Mouse (Mus musculus): ENCODE measurements around the gene Cyb5d1. TPM values are rescaled to one million over a fixed set of nuclear protein-coding genes. Genes with fewer than 3 reads are reported as not detected.

The Cyb5d1 gene
- total RNA-seq, 2 experiments from 2014 or later, result 18.8 to 22.3 TPM

GRCm38 (mm10) chr11:69416509-69416908 lies 21.1 kb upstream of the Cyb5d1 start:
- DNase-seq, result no peak

- DNase-seq, result peak; percentile 57
These were observed 20.4 kb upstream of the Cyb5d1 start for GRCm38 (mm10) chr11:69415668-69416451.

- peak; percentile 77 for DNase-seq
These were observed 19.9 kb upstream of the Cyb5d1 start for GRCm38 (mm10) chr11:69415327-69415667.

- DNase-seq, result no peak
These were observed 19.2 kb upstream of the Cyb5d1 start for GRCm38 (mm10) chr11:69414421-69415326.

GRCm38 (mm10) chr11:69413221-69414181 lies 18.1 kb upstream of the Cyb5d1 start, which contains the start of gene Kdm6b:
Kdm6b (minus strand) TSS chr11:69413675.
- DNase-seq, result peak; percentile 16

GRCm38 (mm10) chr11:69412548-69412947 lies 17.1 kb upstream of the Cyb5d1 start:
- DNase-seq, result no peak

- peak; percentile 88 for DNase-seq
These were observed 16.2 kb upstream of the Cyb5d1 start for GRCm38 (mm10) chr11:69411538-69412203.

- peak; percentile 96 for DNase-seq
These were observed 15.7 kb upstream of the Cyb5d1 start for GRCm38 (mm10) chr11:69411073-69411535.

- peak; percentile 65 for DNase-seq
These were observed 15.1 kb upstream of the Cyb5d1 start for GRCm38 (mm10) chr11:69410310-69411072.

GRCm38 (mm10) chr11:69410045-69410309 lies 14.5 kb upstream of the Cyb5d1 start:
- DNase-seq, result no peak

GRCm38 (mm10) chr11:69409378-69410044 lies 14.1 kb upstream of the Cyb5d1 start:
- DNase-seq, result peak; percentile 85

GRCm38 (mm10) chr11:69408541-69409377 lies 13.3 kb upstream of the Cyb5d1 start:
- peak; percentile 65 for DNase-seq

GRCm38 (mm10) chr11:69407724-69408004 lies 12.2 kb upstream of the Cyb5d1 start:
- DNase-seq, result no peak

- no peak for DNase-seq
These were observed 11.7 kb upstream of the Cyb5d1 start for GRCm38 (mm10) chr11:69406867-69407723.

GRCm38 (mm10) chr11:69406282-69406681 lies 10.9 kb upstream of the Cyb5d1 start:
- no peak for DNase-seq

GRCm38 (mm10) chr11:69405397-69406200 lies 10.2 kb upstream of the Cyb5d1 start:
- DNase-seq, result peak; percentile 8

GRCm38 (mm10) chr11:69404595-69405396 lies 9.4 kb upstream of the Cyb5d1 start:
- peak; percentile 8 for DNase-seq
